24 mouse cellular contexts compared by ENCODE assay signal in genomic region chr9:97590712-97591111, GRCm38 (mm10).
DNase-seq lines count a peak whose midpoint lies in the region; ATAC-seq and TF ChIP-seq lines count a peak whose summit lies in the region.
"Had no signal": no experiment of that assay in that cellular context is flagged by ENCODE, and none has a peak within 500 bp of the region (broad histone marks: within the 10 kb centered on the region; RNA-seq: fewer than 3 reads in every experiment).

No protein-coding gene starts in this region.

- DNase-seq in heart, adult 11 months, result peak; percentile 79
- DNase-seq in lung, embryonic 14.5 days, result peak; percentile 21
- no peak for DNase-seq in lung, postnatal 36 days
- peak; percentile 11 for DNase-seq in lung, postnatal 0 days (ENCODE audit: low spot score)
- no peak for DNase-seq in lung, postnatal 14 days
- DNase-seq in urinary bladder, postnatal 25 days (ENCODE audit: low spot score), result no peak
- DNase-seq: adrenal gland, adult 8-10 months; adrenal gland, postnatal 14 days; adrenal gland, postnatal 36 days; B cell, adult 2 months; cerebellum, adult 11-12 months; cerebellum, adult 2 months; cerebellum, adult 9-10 months; cerebellum, postnatal 10 days; cerebellum, postnatal 25 days had no signal

- no peaks in the 10 kb centered on the region for H3K27me3 ChIP-seq in heart, embryonic 12.5 days (replicated peaks)
- H3K27me3 ChIP-seq in lung, embryonic 14.5 days (ENCODE audit: insufficient read depth, low read length), result no peaks in the 10 kb centered on the region
- no peaks in the 10 kb centered on the region for H3K27me3 ChIP-seq in lung, postnatal 0 days (replicated peaks; ENCODE audit: insufficient read depth, low read length)
- H3K27me3 ChIP-seq: CH12.LX; embryonic facial prominence, embryonic 12.5 days; forebrain, embryonic 13.5 days; Patski had no signal

- no peak overlapping the region for H3K4me3 ChIP-seq in heart, embryonic 12.5 days
- H3K4me3 ChIP-seq in lung, embryonic 14.5 days (ENCODE audit: low read depth, low read length), result no peak overlapping the region
- H3K4me3 ChIP-seq in lung, postnatal 0 days (ENCODE audit: low read depth, low read length), result no peak overlapping the region
- H3K4me3 ChIP-seq: embryonic facial prominence, embryonic 10.5 days; embryonic facial prominence, embryonic 12.5 days; forebrain, embryonic 13.5 days had no signal

- whole genome bisulfite sequencing in heart, embryonic 12.5 days, result 74% methylated on average over 4 of the region's 4 CpGs
- 70% methylated on average over 4 of the region's 4 CpGs for WGBS in lung, embryonic 14.5 days
- 50% methylated on average over 4 of the region's 4 CpGs for WGBS in lung, postnatal 0 days

- ATAC-seq in heart, embryonic 12.5 days (ENCODE audit: insufficient number of reproducible peaks, low FRiP score), result no peak
- peak; percentile 24; the same call in 1 of the 2 replicates for ATAC-seq in lung, embryonic 14.5 days (ENCODE audit: insufficient read depth)
- peak; percentile 64 for ATAC-seq in lung, postnatal 0 days
- ATAC-seq: activated CD4-positive, CD25-positive, alpha-beta regulatory T cell, adult 4 months; CD4-positive, CD25-positive, alpha-beta regulatory T cell, adult 4 months; forebrain, embryonic 13.5 days; Patski had no signal

- peak; percentile 50 for TF ChIP-seq EP300 in lung, postnatal 0 days (IDR thresholded peaks at IDR 0.05)

- no peaks in the 10 kb centered on the region for H3K36me3 ChIP-seq in heart, embryonic 12.5 days
- H3K36me3 ChIP-seq in lung, embryonic 14.5 days (ENCODE audit: insufficient read depth), result no peaks in the 10 kb centered on the region
- no peaks in the 10 kb centered on the region for H3K36me3 ChIP-seq in lung, postnatal 0 days (ENCODE audit: insufficient read depth, low read length)
- H3K36me3 ChIP-seq: embryonic facial prominence, embryonic 10.5 days; embryonic facial prominence, embryonic 12.5 days; G1E had no signal

- H3K27ac ChIP-seq in heart, embryonic 12.5 days (ENCODE audit: poor library complexity, severe bottlenecking), result no peak overlapping the region
- H3K27ac ChIP-seq in lung, embryonic 14.5 days (ENCODE audit: low read depth), result no peak overlapping the region
- no peak overlapping the region for H3K27ac ChIP-seq in lung, postnatal 0 days (ENCODE audit: low read length)
- H3K27ac ChIP-seq: embryonic facial prominence, embryonic 10.5 days; embryonic facial prominence, embryonic 12.5 days; forebrain, embryonic 13.5 days had no signal

- no peak overlapping the region for H3K9ac ChIP-seq in heart, embryonic 12.5 days
- no peak overlapping the region for H3K9ac ChIP-seq in lung, embryonic 14.5 days
- no peak overlapping the region for H3K9ac ChIP-seq in lung, postnatal 0 days (replicated peaks; ENCODE audit: low read depth)
- H3K9ac ChIP-seq: embryonic facial prominence, embryonic 12.5 days; forebrain, embryonic 13.5 days had no signal

- peaks cover 4% of the 10 kb centered on the region; the same call in 1 of the 2 replicates for H3K4me1 ChIP-seq in heart, embryonic 12.5 days (replicated peaks)
- no peaks in the 10 kb centered on the region for H3K4me1 ChIP-seq in lung, embryonic 14.5 days (ENCODE audit: insufficient read depth)
- no peaks in the 10 kb centered on the region for H3K4me1 ChIP-seq in lung, postnatal 0 days (ENCODE audit: insufficient read depth, low read depth, low read length)
- H3K4me1 ChIP-seq: embryonic facial prominence, embryonic 10.5 days; embryonic facial prominence, embryonic 12.5 days; forebrain, embryonic 13.5 days had no signal

- H3K9me3 ChIP-seq in heart, embryonic 12.5 days (replicated peaks), result no peaks in the 10 kb centered on the region
- H3K9me3 ChIP-seq in lung, embryonic 14.5 days (ENCODE audit: low read depth, low read length), result no peaks in the 10 kb centered on the region
- H3K9me3 ChIP-seq in lung, postnatal 0 days (ENCODE audit: low read length), result no peaks in the 10 kb centered on the region
- H3K9me3 ChIP-seq: embryonic facial prominence, embryonic 10.5 days; embryonic facial prominence, embryonic 12.5 days; forebrain, embryonic 13.5 days had no signal

- H3K4me2 ChIP-seq in heart, embryonic 12.5 days, result no peak overlapping the region
- no peak overlapping the region for H3K4me2 ChIP-seq in lung, embryonic 14.5 days
- no peak overlapping the region for H3K4me2 ChIP-seq in lung, postnatal 0 days (replicated peaks; ENCODE audit: low read depth, low read length)
- H3K4me2 ChIP-seq: embryonic facial prominence, embryonic 12.5 days; forebrain, embryonic 13.5 days had no signal

- TF ChIP-seq CTCF in lung, embryonic 14.5 days (IDR thresholded peaks at IDR 0.05; ENCODE audit: low read depth), result no peak
- TF ChIP-seq CTCF in lung, postnatal 0 days (IDR thresholded peaks at IDR 0.05), result no peak

Comparison
In these comparisons a context has a peak if more than half of its experiments do, and no peak if none do; other contexts are left out.
1. DNase-seq: peak in heart, adult 11 months (single experiment), lung, embryonic 14.5 days (single experiment) and lung, postnatal 0 days (single experiment); none in lung, postnatal 36 days (single experiment), lung, postnatal 14 days (single experiment) and urinary bladder, postnatal 25 days (single experiment).